Mouse (Mus musculus): ENCODE measurements around the gene Fam210b.

- no peak for TF ChIP-seq CTCF (IDR thresholded peaks at IDR 0.05; ENCODE audit: insufficient read depth, low read depth, low read length)
- no peak for TF ChIP-seq POLR2A (IDR thresholded peaks at IDR 0.05; ENCODE audit: insufficient read depth, low read depth, low read length)
Observed at GRCm38 (mm10) chr2:172381898-172382297, 36.5 kb downstream of the Fam210b start.
